In genomic region chr14:48590426-48590825, GRCm38 (mm10) we compare ENCODE assay signal across 8 mouse cellular contexts.
A peak's percentile ranks its signal among the peaks of the same experiment; 100 is the strongest.
DNase-seq lines count a peak whose midpoint lies in the region; ATAC-seq lines count a peak whose summit lies in the region.

No protein-coding gene starts in this region.

- H3K4me1 ChIP-seq in lung, embryonic 15.5 days, result no peaks in the 10 kb centered on the region
- peaks cover 12% of the 10 kb centered on the region; the same call in 1 of the 2 replicates for H3K4me1 ChIP-seq in liver, embryonic 12.5 days
- H3K4me1 ChIP-seq in forebrain, embryonic 13.5 days, result 0 out of 2 replicates have a peak, but pooled peaks cover 2% of the 10 kb centered on the region

- no peaks in the 10 kb centered on the region for H3K9me3 ChIP-seq in lung, embryonic 15.5 days
- no peaks in the 10 kb centered on the region for H3K9me3 ChIP-seq in liver, embryonic 12.5 days (replicated peaks)
- no peaks in the 10 kb centered on the region for H3K9me3 ChIP-seq in forebrain, embryonic 13.5 days (replicated peaks)

- H3K36me3 ChIP-seq in lung, embryonic 15.5 days, result no peaks in the 10 kb centered on the region
- H3K36me3 ChIP-seq in liver, embryonic 12.5 days, result no peaks in the 10 kb centered on the region
- no peaks in the 10 kb centered on the region for H3K36me3 ChIP-seq in forebrain, embryonic 13.5 days (ENCODE audit: poor library complexity, severe bottlenecking)

- H3K9ac ChIP-seq in lung, embryonic 15.5 days, result no peak overlapping the region
- H3K9ac ChIP-seq in liver, embryonic 12.5 days, result peak overlapping the region; percentile 27; the same call in 1 of the 2 replicates
- no peak overlapping the region for H3K9ac ChIP-seq in forebrain, embryonic 13.5 days

- no peak overlapping the region for H3K27ac ChIP-seq in lung, embryonic 15.5 days
- H3K27ac ChIP-seq in liver, embryonic 12.5 days, result no peak overlapping the region
- H3K27ac ChIP-seq in forebrain, embryonic 13.5 days, result no peak overlapping the region

- peaks cover 10% of the 10 kb centered on the region; the same call in 1 of the 2 replicates for H3K27me3 ChIP-seq in lung, embryonic 15.5 days
- no peaks in the 10 kb centered on the region for H3K27me3 ChIP-seq in liver, embryonic 12.5 days (replicated peaks)
- H3K27me3 ChIP-seq in forebrain, embryonic 13.5 days, result peaks cover 3% of the 10 kb centered on the region; the same call in 1 of the 2 replicates

- no peak overlapping the region for H3K4me3 ChIP-seq in lung, embryonic 15.5 days
- H3K4me3 ChIP-seq in liver, embryonic 12.5 days, result peak overlapping the region; percentile 22
- no peak overlapping the region for H3K4me3 ChIP-seq in forebrain, embryonic 13.5 days

- peak; percentile 4 for DNase-seq in adrenal gland, adult 2 months
- DNase-seq in adrenal gland, postnatal 25 days, result no peak
- no peak for DNase-seq in lung, postnatal 10 days
- peak; percentile 17 for DNase-seq in heart, adult 8-10 months (ENCODE audit: low spot score)
- no peak for DNase-seq in cerebellum, adult 8-10 months

- 38% methylated on average over 14 of the region's 14 CpGs for WGBS in lung, embryonic 15.5 days
- WGBS in liver, embryonic 12.5 days (ENCODE audit: insufficient replicate concordance), result 33% methylated on average over 14 of the region's 14 CpGs
- 52% methylated on average over 14 of the region's 14 CpGs for WGBS in forebrain, embryonic 13.5 days

- peak overlapping the region; percentile 35; the same call in 1 of the 2 replicates for H3K4me2 ChIP-seq in lung, embryonic 15.5 days
- peak overlapping the region; percentile 57 for H3K4me2 ChIP-seq in liver, embryonic 12.5 days
- no peak overlapping the region for H3K4me2 ChIP-seq in forebrain, embryonic 13.5 days

- ATAC-seq in lung, embryonic 15.5 days (ENCODE audit: borderline replicate concordance, extremely low read depth, low FRiP score, low TSS enrichment), result no peak
- no peak for ATAC-seq in liver, embryonic 12.5 days
- ATAC-seq in forebrain, embryonic 13.5 days, result no peak

Comparison
In these comparisons a context has a peak if more than half of its experiments do, and no peak if none do; other contexts are left out.
1. DNase-seq: peak in adrenal gland, adult 2 months (single experiment) and heart, adult 8-10 months (single experiment); none in adrenal gland, postnatal 25 days (single experiment), lung, postnatal 10 days (single experiment) and cerebellum, adult 8-10 months (single experiment).